Mouse (Mus musculus): ENCODE measurements at regions not wholly inside any gene's neighbourhood (a gene's known extent, or its start where the extent isn't known, plus 50 kb on each side); places are given as distances from the start of the nearest gene placed in this dataset.

DNA sequence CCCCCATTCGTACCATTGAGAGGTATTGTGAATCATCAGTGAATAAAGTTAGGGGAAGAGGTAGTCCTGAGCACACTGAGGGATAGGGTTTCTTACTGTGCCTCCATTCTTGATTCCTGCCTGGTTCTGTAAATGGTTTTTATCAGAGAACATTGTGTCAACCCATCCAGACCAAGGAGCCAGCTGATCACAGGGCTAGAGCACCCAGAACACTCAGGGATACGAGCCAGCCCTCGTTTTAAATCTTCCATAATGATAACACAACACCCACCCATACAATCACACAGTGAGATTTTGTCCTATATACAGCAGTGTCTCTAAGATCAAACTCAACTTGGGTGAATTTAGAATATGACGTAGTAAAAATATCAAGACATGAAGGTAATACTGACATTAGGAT is 424.7 kb upstream of the BB014433 start:
- no peak for DNase-seq

DNA sequence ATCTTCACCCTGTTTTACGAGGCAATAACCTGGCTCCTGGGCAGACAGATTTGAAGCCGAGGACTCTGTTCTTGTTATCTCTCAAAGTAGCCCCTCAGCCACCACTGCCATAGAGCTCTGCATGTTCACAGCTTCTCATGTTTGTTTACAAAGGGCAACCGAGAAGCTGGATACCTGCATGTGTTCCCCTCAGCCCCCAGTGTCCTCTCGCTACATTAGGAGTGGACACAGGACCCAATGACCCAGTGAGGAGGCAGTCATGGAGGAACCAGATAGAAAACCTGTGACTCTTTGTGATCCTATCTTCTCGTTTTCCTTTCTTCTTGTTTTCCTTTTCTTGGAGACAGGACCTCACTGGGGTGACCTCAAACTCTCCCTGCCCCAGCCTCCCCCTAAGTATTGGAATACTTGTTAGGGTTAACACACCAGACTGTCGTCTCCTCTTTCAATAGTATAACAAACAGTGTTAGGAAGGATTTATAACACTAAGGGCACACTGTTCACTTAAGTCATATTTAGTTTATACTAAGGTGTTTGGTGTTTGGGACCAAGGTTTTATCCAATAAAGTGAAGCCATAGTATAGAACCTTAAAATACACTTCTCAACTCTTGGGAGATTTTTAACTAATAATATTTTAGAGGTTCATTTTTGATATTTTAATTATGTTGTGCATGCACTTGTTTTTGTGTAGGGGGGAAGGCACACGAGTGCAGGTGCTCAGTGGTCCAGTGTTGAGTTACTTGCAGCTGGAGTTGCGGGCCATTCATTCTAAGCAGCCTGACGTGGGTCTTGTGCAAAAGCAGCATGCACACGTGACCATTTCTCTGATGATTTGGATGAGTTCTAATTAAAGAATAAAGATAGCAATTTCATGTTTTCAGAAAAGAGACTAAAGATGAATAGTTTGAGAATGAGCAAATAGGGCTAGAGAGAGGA is 422.9 kb upstream of the BB014433 start:
- no peak for DNase-seq

DNA sequence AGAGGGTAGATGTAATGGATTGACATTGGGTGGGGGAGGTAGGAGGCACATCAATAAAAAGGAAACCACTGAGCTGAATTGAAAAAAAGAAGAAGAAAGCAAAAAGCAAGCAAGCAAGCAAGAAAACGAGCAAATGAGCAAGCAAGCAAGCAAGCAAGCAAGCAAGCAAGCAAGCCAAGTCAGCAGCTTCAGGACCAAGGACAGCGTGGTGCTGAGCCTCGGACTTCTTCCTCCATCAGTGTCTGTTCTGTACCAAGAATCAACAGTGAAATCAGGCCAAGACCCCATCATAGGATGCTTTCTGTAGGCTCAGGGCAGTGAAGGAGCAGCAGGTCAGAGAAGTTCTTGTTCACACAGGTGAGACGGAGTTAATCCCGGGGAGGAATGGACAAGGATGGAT is 392.7 kb upstream of the BB014433 start:
- peak; percentile 5 for DNase-seq

- DNase-seq = no peak
These were observed 348.8 kb upstream of the BB014433 start for GRCm38 (mm10) chr8:15394722-15395115.

DNA sequence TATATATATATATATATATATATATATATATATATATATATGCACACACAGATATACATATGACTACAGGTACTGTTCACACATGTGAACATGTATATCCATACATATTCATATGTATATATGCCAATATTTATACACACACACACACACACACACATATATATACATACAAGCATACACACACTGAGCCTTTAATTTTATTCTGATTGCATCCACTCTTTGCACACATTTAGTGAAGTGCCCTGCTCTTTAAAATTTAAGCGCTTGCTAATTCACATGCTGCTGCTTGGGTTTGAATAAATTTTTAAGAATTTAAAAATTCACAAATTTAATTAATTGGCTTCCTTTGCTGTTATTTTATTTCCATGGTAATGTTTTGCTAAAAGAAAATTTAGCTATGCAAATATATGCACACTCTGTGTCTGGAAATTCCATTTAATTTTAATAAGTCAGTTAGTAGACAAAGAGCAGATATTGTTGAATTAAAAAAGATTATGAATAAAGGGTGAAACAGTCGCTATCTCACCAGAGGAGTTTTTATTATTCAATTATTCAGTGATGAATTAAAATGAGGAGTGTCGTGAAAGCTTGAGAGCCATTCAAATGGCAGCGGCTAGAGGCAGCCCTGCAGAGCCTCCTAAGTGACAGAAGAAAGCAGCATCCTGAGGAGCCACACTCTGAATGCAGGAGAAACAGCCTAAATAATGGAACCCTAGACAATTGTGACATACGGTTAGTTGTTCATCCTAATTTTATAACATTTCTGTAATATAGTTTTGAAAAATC is 348.3 kb upstream of the BB014433 start:
- no peak for DNase-seq

DNA sequence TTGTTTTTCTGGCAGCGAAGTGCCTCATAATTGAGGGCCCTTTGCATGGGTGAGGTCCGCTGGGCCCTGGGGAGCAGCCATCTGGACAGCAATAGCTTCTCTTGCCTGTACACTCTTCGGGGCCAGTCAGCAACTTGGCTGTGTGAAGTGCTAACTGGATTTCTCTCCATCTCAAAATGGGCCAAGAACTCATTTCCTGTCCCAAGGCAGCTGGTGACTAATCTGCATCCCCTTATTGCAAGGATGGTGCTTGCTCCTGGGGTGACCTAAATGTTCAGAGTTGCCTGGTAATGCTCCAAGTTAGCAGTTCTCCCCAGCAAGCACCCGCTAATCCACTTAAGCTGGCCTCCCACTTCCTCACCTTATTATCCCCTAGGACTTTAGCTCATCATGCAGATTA is 346.2 kb upstream of the BB014433 start:
- no peak for DNase-seq

- DNase-seq = no peak
These were observed 342.9 kb upstream of the BB014433 start for GRCm38 (mm10) chr8:15388791-15389190.

DNA sequence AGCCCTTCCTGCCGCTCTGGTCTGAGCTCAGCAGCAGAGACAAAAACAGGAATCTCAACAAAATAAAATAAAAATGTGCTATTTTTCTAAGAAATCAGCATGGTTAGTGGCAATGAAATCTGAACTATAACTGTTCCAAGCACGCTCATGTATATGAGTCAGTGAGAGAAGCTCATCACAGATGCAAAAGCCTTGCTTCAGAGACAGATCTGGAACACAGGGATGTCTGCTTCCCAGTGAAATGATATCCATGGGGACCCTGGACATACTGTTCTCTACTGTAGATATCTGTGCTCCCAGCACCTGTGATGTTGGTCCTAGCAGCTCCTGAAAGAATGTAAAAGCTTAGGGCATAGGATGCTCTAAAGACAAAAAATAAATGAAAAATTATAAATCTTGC is 321.2 kb upstream of the BB014433 start:
- no peak for DNase-seq

- no peak for DNase-seq
These were observed 318.7 kb upstream of the BB014433 start for GRCm38 (mm10) chr8:15364546-15364945.

GRCm38 (mm10) chr8:15344151-15344550 is 298.3 kb upstream of the BB014433 start:
- no peak for DNase-seq

DNA sequence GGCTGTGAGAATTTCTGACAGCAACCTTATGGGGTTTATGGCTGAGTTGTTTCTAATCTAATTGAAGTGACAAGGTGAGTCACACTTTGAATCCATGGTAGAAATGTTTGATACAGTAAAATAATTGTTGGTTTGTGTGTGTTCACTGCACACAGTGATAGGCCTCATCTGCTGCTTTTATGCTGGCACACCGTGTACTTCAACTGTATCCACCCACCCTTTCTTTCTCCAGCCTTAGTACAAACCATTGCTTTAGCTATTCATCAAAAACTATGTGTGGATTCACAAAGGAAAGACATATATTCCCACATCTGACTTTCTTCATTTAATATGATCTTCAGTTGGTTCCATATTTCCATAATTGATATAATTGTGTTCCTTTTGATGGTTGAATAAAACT is 297.7 kb upstream of the BB014433 start:
- DNase-seq = no peak

DNA sequence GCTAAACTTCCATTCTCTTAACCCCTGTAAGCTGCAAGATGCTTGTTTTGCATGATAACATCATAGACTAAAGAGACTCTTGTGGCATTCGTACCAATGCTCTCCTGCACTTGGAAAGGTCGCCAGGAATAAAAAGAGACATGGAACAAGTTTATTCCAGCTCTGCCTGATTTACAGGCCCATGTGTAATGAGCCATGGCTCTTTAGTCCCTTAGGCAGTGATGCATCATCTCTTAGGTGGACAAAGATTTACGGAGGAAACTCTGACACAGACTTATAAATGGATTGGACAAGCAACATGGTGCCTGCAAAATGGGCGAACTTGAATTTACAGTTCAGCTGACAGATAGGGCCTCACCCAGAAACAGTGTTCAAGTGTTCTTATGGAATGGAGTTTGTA is 288.7 kb upstream of the BB014433 start:
- no peak for DNase-seq

- DNase-seq = no peak
These were observed 281.4 kb upstream of the BB014433 start for GRCm38 (mm10) chr8:15327312-15327711.

- no peak for DNase-seq
These were observed 277.5 kb upstream of the BB014433 start for GRCm38 (mm10) chr8:15323421-15323820.

GRCm38 (mm10) chr8:15318082-15318816 is 272.4 kb upstream of the BB014433 start:
- DNase-seq = no peak

GRCm38 (mm10) chr8:15313481-15313880 is 267.6 kb upstream of the BB014433 start:
- no peak for DNase-seq

DNA sequence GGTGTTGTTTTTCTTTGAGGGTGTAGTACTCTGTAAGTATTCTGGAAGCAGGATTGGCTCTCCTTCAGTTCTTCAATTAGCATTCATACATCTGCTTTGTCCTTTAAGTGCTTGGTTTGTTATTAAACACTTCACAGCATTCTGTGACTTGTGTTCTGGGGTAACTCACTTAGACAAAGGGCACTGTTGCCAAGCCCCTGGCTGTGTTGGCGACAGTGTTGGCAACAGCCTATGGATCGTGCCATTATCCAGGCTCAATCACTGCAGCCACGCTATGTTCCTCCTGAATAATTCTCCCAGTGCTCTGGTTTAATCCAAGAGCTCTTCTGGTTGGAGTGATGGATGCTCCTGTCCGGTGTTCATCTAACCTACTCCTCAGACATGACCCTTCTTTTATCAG is 265.6 kb upstream of the BB014433 start:
- DNase-seq = no peak

DNA sequence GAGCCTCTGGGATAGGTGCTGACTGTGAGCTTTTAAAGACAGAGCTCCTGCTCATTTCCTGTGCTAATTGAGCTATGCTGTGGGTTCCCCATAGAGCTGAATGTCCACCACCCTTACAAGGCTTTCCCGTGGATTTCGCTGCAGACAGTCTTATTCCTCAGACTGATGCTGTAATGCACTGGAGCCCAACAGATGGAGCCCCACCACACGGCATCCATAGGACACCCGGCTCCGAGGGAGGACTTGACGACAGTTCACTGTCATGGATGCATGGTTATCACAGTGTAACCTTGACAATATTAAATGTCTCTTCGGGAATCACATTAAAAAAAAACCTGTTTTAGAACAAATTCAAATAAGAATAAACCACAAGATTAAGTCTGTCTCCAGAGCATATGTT is 265.2 kb upstream of the BB014433 start:
- DNase-seq = no peak

- DNase-seq = no peak
These were observed 258.3 kb upstream of the BB014433 start for GRCm38 (mm10) chr8:15304143-15304677.

GRCm38 (mm10) chr8:15273775-15274174 is 227.9 kb upstream of the BB014433 start:
- DNase-seq = no peak

DNA sequence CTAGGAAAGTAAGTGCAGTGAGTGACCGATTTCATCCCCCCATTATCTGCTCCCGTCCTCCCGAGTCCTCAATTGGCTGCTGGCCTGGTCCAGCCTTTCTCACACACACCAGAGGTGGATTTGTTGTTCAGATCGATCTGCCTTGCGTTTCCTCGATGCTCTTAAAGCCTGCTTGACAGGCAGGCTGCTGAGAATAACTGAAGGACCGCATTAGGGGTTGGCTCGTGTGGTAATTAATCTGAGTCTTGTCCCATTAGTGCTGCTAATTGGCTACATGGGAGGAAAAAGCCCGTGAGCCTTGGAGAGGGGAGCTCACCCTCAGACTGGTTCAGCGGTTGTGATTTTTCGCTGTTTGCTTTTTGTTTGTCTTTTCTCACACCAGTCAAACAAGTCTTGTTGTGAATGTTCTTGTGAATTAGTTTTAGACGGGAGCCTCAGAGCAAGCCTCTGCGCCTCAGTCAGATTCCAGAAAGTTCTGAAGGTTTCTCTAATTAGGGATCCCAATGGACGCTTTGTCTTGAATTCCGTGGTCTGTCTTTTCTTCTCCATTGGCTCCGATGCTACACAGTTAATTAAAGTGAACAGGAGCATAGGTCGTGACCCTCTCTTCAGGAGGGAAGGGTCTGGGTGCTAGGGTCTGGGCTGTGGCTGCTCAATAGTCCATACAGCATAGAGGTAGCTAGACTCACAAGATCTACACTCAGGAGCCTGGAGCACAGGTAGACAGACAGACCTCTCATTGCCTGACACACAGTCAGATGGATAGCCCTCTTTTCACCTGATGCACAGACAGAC is 226.1 kb upstream of the BB014433 start:
- no peak for DNase-seq

GRCm38 (mm10) chr8:15270290-15270689 is 224.4 kb upstream of the BB014433 start:
- peak; percentile 58 for DNase-seq

Data from kidney, adult 18-20 months (tissue).